19 mouse cellular contexts compared by ENCODE assay signal in the genomic region with DNA sequence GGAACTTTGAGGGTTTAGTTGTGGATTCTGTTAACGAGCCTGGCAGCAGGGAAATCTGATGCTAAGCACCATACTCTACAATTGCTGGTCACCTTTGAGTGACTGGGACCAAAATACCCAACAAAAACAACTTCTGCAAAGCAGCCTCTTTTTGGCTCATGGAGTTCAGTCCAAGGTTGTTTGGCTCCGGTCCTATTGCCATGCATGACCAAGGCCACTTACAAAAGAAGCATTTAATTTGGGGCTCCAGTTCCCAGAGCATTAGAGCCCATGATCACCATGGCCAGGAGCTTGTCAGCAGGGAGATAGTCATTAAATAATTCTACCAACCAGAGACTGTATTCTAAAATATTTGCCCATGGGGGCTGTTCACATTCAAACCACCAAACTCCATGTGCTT. TPM values are rescaled to one million over a fixed set of nuclear protein-coding genes. Genes with fewer than 3 reads are reported as not detected.
DNase-seq lines count a peak whose midpoint lies in the region; ATAC-seq and TF ChIP-seq lines count a peak whose summit lies in the region.
"Had no signal": no experiment of that assay in that cellular context is flagged by ENCODE, and none has a peak within 500 bp of the region (broad histone marks: within the 10 kb centered on the region; RNA-seq: fewer than 3 reads in every experiment).

No protein-coding gene starts in this region.

- TF ChIP-seq POLR2A in kidney, adult 2 months (IDR thresholded peaks at IDR 0.05; ENCODE audit: low read depth, low read length): no peak

- no peaks in the 10 kb centered on the region for H3K36me3 ChIP-seq in kidney, adult 2 months (ENCODE audit: control insufficient read depth, insufficient read depth, low read length)
- no peaks in the 10 kb centered on the region for H3K36me3 ChIP-seq in kidney, embryonic 14.5 days (ENCODE audit: control insufficient read depth, insufficient read depth, low read length)
- H3K36me3 ChIP-seq in forebrain, embryonic 16.5 days (ENCODE audit: control insufficient read depth, insufficient read depth): no peaks in the 10 kb centered on the region
- H3K36me3 ChIP-seq in stomach, postnatal 0 days (ENCODE audit: control insufficient read depth, insufficient read depth, low read length): no peaks in the 10 kb centered on the region
- H3K36me3 ChIP-seq: heart, embryonic 10.5 days; limb, embryonic 12.5 days; lung, embryonic 15.5 days; midbrain, embryonic 12.5 days; neural tube, embryonic 12.5 days; stomach, embryonic 15.5 days had no signal

- no peak for TF ChIP-seq CTCF in kidney, adult 2 months (conservative IDR thresholded peaks at IDR 0.05; ENCODE audit: insufficient read depth, insufficient read length, low read depth, low read length)
- TF ChIP-seq CTCF in stomach, postnatal 0 days (IDR thresholded peaks at IDR 0.05; ENCODE audit: low read depth): no peak

- peaks cover 3% of the 10 kb centered on the region; the same call in 1 of the 2 replicates for H3K4me1 ChIP-seq in kidney, adult 2 months (ENCODE audit: control insufficient read depth, insufficient read depth, low read length)
- H3K4me1 ChIP-seq in kidney, embryonic 14.5 days (ENCODE audit: control insufficient read depth, insufficient read depth, low read length): no peaks in the 10 kb centered on the region
- H3K4me1 ChIP-seq in forebrain, embryonic 16.5 days (replicated peaks; ENCODE audit: control insufficient read depth, insufficient read depth, low read length): 0 out of 2 replicates have a peak, but pooled peaks cover 2% of the 10 kb centered on the region
- H3K4me1 ChIP-seq in stomach, postnatal 0 days (replicated peaks; ENCODE audit: control insufficient read depth, insufficient read depth): no peaks in the 10 kb centered on the region
- H3K4me1 ChIP-seq: heart, embryonic 10.5 days; limb, embryonic 12.5 days; lung, embryonic 15.5 days; midbrain, embryonic 12.5 days; neural tube, embryonic 12.5 days; stomach, embryonic 15.5 days had no signal

- TF ChIP-seq EP300 in stomach, postnatal 0 days (optimal IDR thresholded peaks at IDR 0.05): no peak

- no peaks in the 10 kb centered on the region for H3K27me3 ChIP-seq in kidney, adult 2 months (replicated peaks; ENCODE audit: control insufficient read depth, insufficient read depth, low read length)
- no peaks in the 10 kb centered on the region for H3K27me3 ChIP-seq in kidney, embryonic 14.5 days (ENCODE audit: control insufficient read depth, insufficient read depth, low read length)
- no peaks in the 10 kb centered on the region for H3K27me3 ChIP-seq in forebrain, embryonic 16.5 days (replicated peaks; ENCODE audit: control insufficient read depth, insufficient read depth, low read length)
- H3K27me3 ChIP-seq in stomach, postnatal 0 days (ENCODE audit: control insufficient read depth, insufficient read depth, low read length): no peaks in the 10 kb centered on the region
- H3K27me3 ChIP-seq: CH12.LX; limb, embryonic 12.5 days; lung, embryonic 15.5 days; midbrain, embryonic 12.5 days; neural tube, embryonic 12.5 days; stomach, embryonic 15.5 days had no signal

- peak; percentile 75 for DNase-seq in kidney, adult 2 months
- DNase-seq in testis, postnatal 14 days (ENCODE audit: low spot score): peak; percentile 10
- no peak for DNase-seq in testis, postnatal 10 days (ENCODE audit: low spot score)
- no peak for DNase-seq in MN1 (ENCODE audit: low spot score)
- no peak for DNase-seq in stomach, postnatal 0 days (ENCODE audit: low spot score)
- DNase-seq: cerebellum, postnatal 36 days; gastrocnemius, adult 2 months; heart, postnatal 4 days; right cerebral cortex, postnatal 25 days had no signal

- no peak overlapping the region for H3K27ac ChIP-seq in kidney, adult 2 months (ENCODE audit: insufficient read depth, low read depth, low read length)
- no peak overlapping the region for H3K27ac ChIP-seq in kidney, embryonic 14.5 days (ENCODE audit: low read depth, low read length)
- H3K27ac ChIP-seq in forebrain, embryonic 16.5 days (ENCODE audit: low read length): no peak overlapping the region
- H3K27ac ChIP-seq in stomach, postnatal 0 days (replicated peaks): no peak overlapping the region
- H3K27ac ChIP-seq: gastrocnemius, adult 2 months; heart, embryonic 10.5 days; kidney, postnatal 0 days; limb, embryonic 12.5 days; lung, embryonic 15.5 days; midbrain, embryonic 12.5 days; neural tube, embryonic 12.5 days; stomach, embryonic 15.5 days had no signal

- no peak overlapping the region for H3K9ac ChIP-seq in kidney, embryonic 14.5 days (ENCODE audit: low read depth, low read length)
- no peak overlapping the region for H3K9ac ChIP-seq in forebrain, embryonic 16.5 days (replicated peaks; ENCODE audit: low read depth, low read length)
- H3K9ac ChIP-seq in stomach, postnatal 0 days (ENCODE audit: low read length): no peak overlapping the region
- H3K9ac ChIP-seq: limb, embryonic 12.5 days; lung, embryonic 15.5 days; midbrain, embryonic 12.5 days; neural tube, embryonic 12.5 days; stomach, embryonic 15.5 days had no signal

- no peaks in the 10 kb centered on the region for H3K9me3 ChIP-seq in kidney, embryonic 14.5 days (ENCODE audit: control insufficient read depth, low read length)
- no peaks in the 10 kb centered on the region for H3K9me3 ChIP-seq in forebrain, embryonic 16.5 days (ENCODE audit: control insufficient read depth, low read length)
- no peaks in the 10 kb centered on the region for H3K9me3 ChIP-seq in stomach, postnatal 0 days (ENCODE audit: control insufficient read depth, low read length)
- H3K9me3 ChIP-seq: heart, embryonic 10.5 days; limb, embryonic 12.5 days; lung, embryonic 15.5 days; midbrain, embryonic 12.5 days; neural tube, embryonic 12.5 days; stomach, embryonic 15.5 days had no signal

- H3K4me2 ChIP-seq in kidney, embryonic 14.5 days (replicated peaks; ENCODE audit: low read depth, low read length): no peak overlapping the region
- H3K4me2 ChIP-seq in forebrain, embryonic 16.5 days (ENCODE audit: low read length): no peak overlapping the region
- no peak overlapping the region for H3K4me2 ChIP-seq in stomach, postnatal 0 days (replicated peaks; ENCODE audit: low read depth)
- H3K4me2 ChIP-seq: limb, embryonic 12.5 days; lung, embryonic 15.5 days; midbrain, embryonic 12.5 days; neural tube, embryonic 12.5 days; stomach, embryonic 15.5 days had no signal

- H3K4me3 ChIP-seq in kidney, adult 2 months (ENCODE audit: insufficient read depth, low read depth, low read length): no peak overlapping the region
- no peak overlapping the region for H3K4me3 ChIP-seq in kidney, embryonic 14.5 days (ENCODE audit: low read length)
- H3K4me3 ChIP-seq in forebrain, embryonic 16.5 days (replicated peaks; ENCODE audit: low read length): no peak overlapping the region
- H3K4me3 ChIP-seq in stomach, postnatal 0 days (ENCODE audit: low read depth, low read length): no peak overlapping the region
- H3K4me3 ChIP-seq: gastrocnemius, adult 2 months; heart, embryonic 10.5 days; limb, embryonic 12.5 days; lung, embryonic 15.5 days; midbrain, embryonic 12.5 days; neural tube, embryonic 12.5 days; stomach, embryonic 15.5 days had no signal

- 39% methylated on average over 2 of the region's 2 CpGs for WGBS in kidney, adult 2 months
- 64% methylated on average over 2 of the region's 2 CpGs for WGBS in kidney, embryonic 14.5 days
- WGBS in forebrain, embryonic 16.5 days: 13% methylated on average over 2 of the region's 2 CpGs
- WGBS in stomach, postnatal 0 days: 65% methylated on average over 2 of the region's 2 CpGs

- no peak for ATAC-seq in kidney, embryonic 14.5 days (ENCODE audit: low FRiP score, low TSS enrichment)
- peak; percentile 66 for ATAC-seq in forebrain, embryonic 16.5 days
- no peak for ATAC-seq in stomach, postnatal 0 days (ENCODE audit: low FRiP score, low TSS enrichment)

RNA-seq across cellular contexts. Expression of a gene that starts 2.3 kb away (rescaled TPM):
- polyA plus RNA-seq in kidney, adult 2 months (2012; rRNA removed): 1.5 and 2.2 TPM in 2 replicates
- polyA plus RNA-seq in kidney, embryonic 14.5 days (2014; fragmentation: Nextera tagmentation; extraction: Ambion mirVana): 0.49 and 1.2 TPM in 2 replicates
- 0.14 and 0.28 TPM in 2 replicates for polyA plus RNA-seq in forebrain, embryonic 16.5 days (2015; fragmentation: Nextera tagmentation; extraction: Ambion mirVana)
- polyA plus RNA-seq in stomach, postnatal 0 days (2015; fragmentation: Nextera tagmentation; extraction: Ambion mirVana): 2.1 and 2.3 TPM in 2 replicates

Comparison
In these comparisons a context has a peak if more than half of its experiments do, and no peak if none do; other contexts are left out.
1. DNase-seq: peak in kidney, adult 2 months (single experiment) and testis, postnatal 14 days (single experiment); none in testis, postnatal 10 days (single experiment), MN1 (single experiment) and stomach, postnatal 0 days (single experiment).